Mouse (Mus musculus) intestine, embryonic 14.5 days (tissue): ENCODE measurements around the gene Nol10. TPM values are rescaled to one million over a fixed set of nuclear protein-coding genes. Genes with fewer than 3 reads are reported as not detected.

Experiments
- ATAC-seq: fragments of 200-750 bp; cut with Nextera tagmentation; replicated peaks from 2 replicates; pipeline ENCODE4 v1.8.0; 2017; ENCODE audit warnings: low read depth, moderate number of reproducible peaks, moderate TSS enrichment, moderate library complexity; ENCODE audit not compliant: low FRiP score, low TSS enrichment
- DNase-seq: peaks from one replicate; pipeline ENCODE4 v3.0.0-alpha.2; 2018; ENCODE audit warnings: low spot score
- H3K27ac ChIP-seq: fragments of 300-500 bp; sonication (generic); 2 replicates; pipeline ENCODE4 v1.5.1; 2014; ENCODE audit warnings: low read depth, mild to moderate bottlenecking, control low read depth
- H3K27me3 ChIP-seq: fragments of 300-500 bp; sonication (generic); replicated peaks from 2 replicates; pipeline ENCODE4 v1.6.1; 2014; ENCODE audit warnings: low read length, control low read depth; ENCODE audit not compliant: control insufficient read depth, insufficient read depth
- H3K36me3 ChIP-seq: fragments of 300-500 bp; sonication (generic); 2 replicates; pipeline ENCODE4 v1.6.1; 2014; ENCODE audit warnings: low read length, control low read depth; ENCODE audit not compliant: control insufficient read depth, insufficient read depth
- H3K4me1 ChIP-seq: fragments of 300-500 bp; sonication (generic); replicated peaks from 2 replicates; pipeline ENCODE4 v1.6.1; 2014; ENCODE audit warnings: low read length, control low read depth, mixed read lengths; ENCODE audit not compliant: control insufficient read depth, insufficient read depth
- H3K4me2 ChIP-seq: fragments of 300-500 bp; sonication (generic); 2 replicates; pipeline ENCODE4 v1.6.1; 2014; ENCODE audit warnings: low read length
- H3K4me3 ChIP-seq: fragments of 300-500 bp; sonication (generic); 2 replicates; pipeline ENCODE4 v1.5.1; 2014; ENCODE audit warnings: low read depth, low read length, control low read depth, mixed read lengths
- H3K9ac ChIP-seq: fragments of 300-500 bp; sonication (generic); 2 replicates; pipeline ENCODE4 v1.6.1; 2014; ENCODE audit warnings: mild to moderate bottlenecking, low read length
- H3K9me3 ChIP-seq: fragments of 300-500 bp; sonication (generic); 2 replicates; pipeline ENCODE4 v1.6.1; 2016; ENCODE audit warnings: low read length, control low read depth; ENCODE audit not compliant: control insufficient read depth
- WGBS: fragments of 180-500 bp; shearing (Covaris S2); extraction: QIAGEN DNeasy Blood & Tissue Kit; methylation state at CpG from one replicate; pipeline ENCODE4 v1.1.7; 2014; 5-methylcytosine and 5-hydroxymethylcytosine counted together
- polyA plus RNA-seq: library from polyadenylated mRNA; unstranded; fragments of >200 nt; fragmentation: Nextera tagmentation; extraction: Ambion mirVana; gene quantifications from 2 replicates; pipeline ENCODE4 v1.2.1, GENCODE M21; 2014

The Nol10 gene
- polyA plus RNA-seq, 1 experiment from 2014 or later, result 20.0 TPM

DNA sequence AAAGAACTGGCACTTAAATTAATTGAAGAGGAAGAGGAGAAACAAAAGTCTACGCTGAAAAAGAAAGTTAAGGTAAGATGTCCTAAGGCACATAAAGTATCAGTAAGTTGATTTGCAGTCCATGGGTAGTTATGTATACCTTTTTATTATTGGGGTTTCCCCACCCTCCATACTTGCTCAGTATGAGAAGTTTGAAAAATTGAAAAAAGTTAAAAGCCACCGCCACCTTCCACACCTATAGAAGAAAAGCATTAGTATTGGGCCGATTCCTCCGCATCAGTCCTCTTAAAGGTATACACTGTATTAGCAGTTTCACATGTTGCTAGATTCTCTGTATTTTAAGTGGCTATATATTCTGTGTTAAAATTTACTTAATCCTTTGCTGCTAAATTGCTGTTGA, 58.6 kb downstream of the Nol10 start:
- no peak for DNase-seq
- H3K9ac ChIP-seq, result no peak overlapping the region
- no peaks in the 10 kb centered on the region for H3K27me3 ChIP-seq
- no peaks in the 10 kb centered on the region for H3K4me1 ChIP-seq
- H3K36me3 ChIP-seq, result peaks cover 66% of the 10 kb centered on the region
- no peaks in the 10 kb centered on the region for H3K9me3 ChIP-seq
- H3K4me3 ChIP-seq, result no peak overlapping the region
- ATAC-seq, result no peak
- no peak overlapping the region for H3K4me2 ChIP-seq
- H3K27ac ChIP-seq, result no peak overlapping the region
- 93% methylated on average over 4 of the region's 4 CpGs for WGBS

DNA sequence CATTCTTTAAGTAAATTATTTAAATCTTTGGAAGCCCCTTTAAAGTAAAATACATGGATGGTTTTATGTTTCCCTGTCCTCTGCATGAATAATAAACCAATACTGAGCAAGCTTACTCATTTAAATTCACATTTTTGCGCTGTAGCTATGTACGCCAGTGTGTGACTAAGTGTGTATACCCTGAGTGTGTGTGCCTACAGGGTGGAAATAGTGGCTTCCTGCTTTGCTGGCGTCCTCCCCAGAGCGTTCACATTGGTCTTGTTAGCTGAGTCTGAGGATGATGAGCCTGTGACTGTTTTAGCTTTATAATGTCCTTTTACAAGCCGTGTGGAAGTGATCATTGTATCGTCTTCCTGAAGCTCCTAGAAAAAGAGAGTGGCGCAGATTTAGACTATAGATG, 60.1 kb downstream of the Nol10 start:
- Histone ChIP-seq H3K9me3 (no peaks in the 10 kb centered on the region), H3K36me3 (peaks cover 59% of the 10 kb centered on the region), H3K27me3 (no peaks in the 10 kb centered on the region), H3K4me1 (no peaks in the 10 kb centered on the region), H3K4me2 (no peak overlapping the region), H3K4me3 (no peak overlapping the region), H3K9ac (no peak overlapping the region), H3K27ac (no peak overlapping the region)
- no peak for ATAC-seq
- WGBS, result 96% methylated on average over 7 of the region's 7 CpGs
- no peak for DNase-seq

DNA sequence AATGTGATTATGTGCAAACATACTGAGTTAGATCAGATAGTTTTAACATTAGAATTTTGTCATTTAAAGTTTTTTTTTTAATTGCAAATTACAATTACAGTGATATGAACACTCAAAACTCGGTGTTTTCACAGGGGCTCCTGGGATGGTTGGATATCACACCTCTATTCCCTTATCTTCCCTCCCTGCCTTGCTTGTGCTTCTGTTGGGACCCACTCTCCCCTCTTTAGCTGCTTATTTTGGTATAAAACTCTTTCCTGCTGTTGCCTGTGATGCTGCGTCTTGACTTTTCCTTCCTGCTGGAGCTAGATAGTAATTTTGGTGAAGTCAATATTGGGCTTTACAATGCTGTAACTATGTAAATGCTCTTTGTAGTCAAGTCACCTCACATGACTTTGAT, 63.0 kb downstream of the Nol10 start:
- 76% methylated on average over 2 of the region's 2 CpGs for WGBS
- Histone ChIP-seq H3K9me3 (no peaks in the 10 kb centered on the region), H3K4me2 (no peak overlapping the region), H3K27me3 (no peaks in the 10 kb centered on the region), H3K4me1 (no peaks in the 10 kb centered on the region), H3K27ac (no peak overlapping the region), H3K36me3 (peaks cover 33% of the 10 kb centered on the region), H3K9ac (no peak overlapping the region), H3K4me3 (no peak overlapping the region)
- ATAC-seq (no peak), DNase-seq (no peak)

DNA sequence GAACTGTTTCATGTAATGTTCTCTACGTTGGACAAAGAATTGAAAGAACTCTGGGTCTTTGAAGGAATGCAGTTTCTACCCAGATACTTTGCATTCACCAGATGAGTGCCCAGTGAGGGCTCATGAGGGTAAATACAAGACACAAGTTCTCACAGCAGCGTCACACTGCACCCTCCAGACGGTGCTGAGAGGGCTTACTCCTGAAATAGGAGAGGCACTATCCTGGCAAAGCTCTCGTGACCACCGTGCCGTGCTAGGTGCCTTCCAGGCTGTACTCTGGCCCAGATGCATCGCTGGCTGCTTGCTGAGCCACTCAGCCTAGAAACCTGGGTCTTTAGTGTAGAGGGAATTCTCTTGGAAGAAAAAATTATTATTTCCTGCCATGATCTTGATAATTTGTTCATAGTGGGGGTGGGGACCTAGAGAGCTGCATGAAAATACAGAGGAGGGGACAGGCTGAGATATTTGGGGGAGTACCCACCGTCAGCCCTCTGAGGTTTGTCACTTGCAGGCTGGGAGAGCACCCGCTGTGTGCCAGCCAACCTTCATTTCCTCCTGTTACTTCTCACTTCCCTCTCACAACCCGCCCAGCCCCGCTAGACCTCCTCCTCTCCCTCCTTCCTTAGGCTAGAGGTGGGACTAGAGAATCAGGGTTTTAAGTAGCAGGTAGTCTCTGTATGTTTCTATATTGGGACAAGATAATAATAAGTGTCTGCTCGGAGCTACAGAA, 63.7 kb downstream of the Nol10 start:
- H3K9me3 ChIP-seq, result no peaks in the 10 kb centered on the region
- DNase-seq (no peak), ATAC-seq (no peak)
- no peak overlapping the region for H3K4me3 ChIP-seq
- no peak overlapping the region for H3K4me2 ChIP-seq
- H3K4me1 ChIP-seq, result no peaks in the 10 kb centered on the region
- H3K27me3 ChIP-seq, result no peaks in the 10 kb centered on the region
- WGBS, result 64% methylated on average over 12 of the region's 12 CpGs
- H3K36me3 ChIP-seq, result peaks cover 33% of the 10 kb centered on the region
- H3K9ac ChIP-seq, result no peak overlapping the region
- H3K27ac ChIP-seq, result no peak overlapping the region

DNA sequence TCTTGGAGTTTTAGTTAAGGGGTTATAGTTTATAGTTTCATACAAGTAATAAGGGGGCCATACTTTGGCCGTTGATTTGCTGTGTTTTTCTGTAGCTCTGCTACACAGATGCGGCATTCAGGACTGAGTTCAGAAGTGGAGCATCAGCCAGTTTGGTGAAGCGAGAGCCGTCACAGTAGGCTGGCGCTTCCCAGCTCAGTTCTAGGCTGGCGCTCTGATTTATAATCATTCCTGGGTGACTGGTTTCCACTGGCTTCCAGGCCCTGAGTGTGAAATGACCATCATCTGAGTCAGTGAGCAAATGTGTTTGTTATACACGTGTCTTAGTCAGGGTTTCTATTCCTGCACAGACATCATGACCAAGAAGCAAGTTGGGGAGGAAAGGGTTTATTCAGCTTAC, 66.5 kb downstream of the Nol10 start:
- H3K4me2 ChIP-seq, result no peak overlapping the region
- no peak overlapping the region for H3K9ac ChIP-seq
- ATAC-seq (no peak), DNase-seq (no peak)
- peaks cover 32% of the 10 kb centered on the region for H3K36me3 ChIP-seq
- no peaks in the 10 kb centered on the region for H3K9me3 ChIP-seq
- WGBS, result 87% methylated on average over 7 of the region's 7 CpGs
- H3K4me3 ChIP-seq, result no peak overlapping the region
- H3K4me1 ChIP-seq, result no peaks in the 10 kb centered on the region
- no peaks in the 10 kb centered on the region for H3K27me3 ChIP-seq
- no peak overlapping the region for H3K27ac ChIP-seq

DNA sequence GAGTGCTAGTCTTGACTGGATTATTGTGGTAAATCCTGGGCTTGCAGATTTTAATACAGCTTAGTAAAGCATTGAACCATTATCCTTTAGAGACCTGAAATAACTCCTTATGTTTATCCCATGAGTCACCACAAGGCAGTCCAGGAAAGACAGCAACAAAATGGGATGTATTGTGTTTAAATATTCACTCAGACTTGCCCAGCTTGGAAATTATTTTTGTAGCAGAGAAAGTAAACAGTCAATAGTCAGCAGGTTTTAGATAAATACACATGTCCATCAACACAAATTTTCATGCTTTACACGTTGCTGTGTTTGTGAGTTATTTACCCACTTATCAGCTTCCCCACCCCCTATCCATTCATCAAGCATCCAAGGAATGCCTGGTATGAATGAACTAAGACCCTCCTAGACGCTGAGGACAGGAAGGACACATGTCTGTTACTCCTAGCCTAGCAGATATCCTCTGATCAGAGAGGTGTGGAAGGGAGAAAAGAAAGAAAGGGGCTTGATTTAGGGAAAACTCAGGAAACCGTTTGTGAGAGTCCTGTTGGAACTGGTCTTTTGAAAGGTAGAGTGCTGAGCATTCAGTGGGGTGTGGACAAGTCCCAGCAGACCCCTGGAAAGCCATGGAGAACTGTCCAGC, 72.0 kb downstream of the Nol10 start:
- no peak for DNase-seq
- WGBS, result 20% methylated on average over 3 of the region's 3 CpGs
- peaks cover 61% of the 10 kb centered on the region for H3K36me3 ChIP-seq

DNA sequence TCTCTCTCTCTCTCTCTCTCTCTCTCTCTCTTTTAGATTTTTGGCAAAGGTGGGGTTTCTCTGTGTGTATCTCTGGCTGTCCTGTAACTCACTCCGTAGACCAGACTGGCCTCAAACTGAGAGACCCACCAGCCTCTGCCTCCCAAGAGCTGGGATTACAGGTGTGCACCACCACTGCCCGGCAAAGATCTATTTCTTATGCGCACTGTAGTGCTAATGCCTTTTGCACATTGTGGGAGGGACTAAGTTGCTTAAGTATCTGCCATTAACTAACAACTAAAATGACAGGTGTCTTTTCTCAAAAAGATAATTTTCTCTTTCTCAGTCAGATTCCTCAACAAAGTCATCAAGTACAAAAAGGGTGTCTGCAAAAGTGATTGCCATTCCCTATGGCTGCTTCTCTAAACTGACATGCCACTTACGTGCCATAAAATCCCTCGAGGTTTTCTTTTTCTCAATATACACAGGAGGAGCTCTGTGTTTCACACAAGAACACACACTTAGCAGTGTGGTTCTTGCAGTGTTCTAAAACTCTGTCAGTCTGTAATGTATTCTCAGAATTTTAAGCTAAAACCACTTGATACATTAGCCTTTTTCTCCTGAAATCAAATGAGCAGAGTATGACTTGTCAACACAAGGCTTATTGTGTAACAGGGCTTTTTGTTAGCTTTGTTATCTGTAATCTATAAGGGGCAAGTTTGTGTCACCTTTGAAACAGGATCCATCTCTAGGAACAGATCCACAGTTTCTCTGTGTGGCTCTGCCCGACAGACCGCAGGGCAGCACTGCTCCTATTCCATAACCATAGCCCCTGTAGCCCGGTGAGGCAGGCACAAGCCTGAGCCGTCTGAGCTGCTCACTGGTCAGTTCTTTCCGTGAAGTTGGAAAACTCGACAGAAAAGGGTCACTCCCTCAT, 77.3 kb downstream of the Nol10 start:
- no peak overlapping the region for H3K4me3 ChIP-seq
- H3K9ac ChIP-seq, result no peak overlapping the region
- no peak overlapping the region for H3K27ac ChIP-seq
- no peaks in the 10 kb centered on the region for H3K27me3 ChIP-seq
- H3K9me3 ChIP-seq, result no peaks in the 10 kb centered on the region
- ATAC-seq (no peak), DNase-seq (no peak)
- peaks cover 67% of the 10 kb centered on the region for H3K36me3 ChIP-seq
- H3K4me2 ChIP-seq, result no peak overlapping the region
- no peaks in the 10 kb centered on the region for H3K4me1 ChIP-seq
- 69% methylated on average over 11 of the region's 11 CpGs for WGBS

More for the DNA sequence above, 72.0 kb downstream of the Nol10 start:
- H3K9ac ChIP-seq, result no peak overlapping the region
- H3K27ac ChIP-seq, result no peak overlapping the region
- H3K4me3 ChIP-seq, result no peak overlapping the region
- no peaks in the 10 kb centered on the region for H3K9me3 ChIP-seq
- H3K4me1 ChIP-seq, result no peaks in the 10 kb centered on the region
- no peak for ATAC-seq
- H3K27me3 ChIP-seq, result no peaks in the 10 kb centered on the region
- no peak overlapping the region for H3K4me2 ChIP-seq

DNA sequence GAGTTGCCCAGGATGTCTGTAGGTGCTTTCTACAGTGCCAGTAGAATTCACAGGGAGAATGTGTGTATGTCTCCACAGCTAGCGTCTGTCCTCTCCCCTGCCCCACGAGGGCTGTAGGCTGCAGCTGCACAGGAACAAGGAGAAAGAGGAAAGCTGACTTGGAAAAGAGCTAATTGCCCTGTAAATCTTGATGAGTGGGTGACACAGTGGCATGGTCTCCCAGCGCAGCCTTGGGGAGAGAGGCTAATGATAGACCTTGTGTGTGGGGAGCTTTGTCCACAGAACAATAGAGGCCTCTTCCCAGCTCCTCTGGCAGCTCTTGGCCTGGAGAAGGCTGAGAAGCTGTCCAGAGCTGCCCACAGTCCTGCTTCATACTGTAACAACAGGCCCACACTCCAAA, 78.5 kb downstream of the Nol10 start:
- ATAC-seq, result no peak

More for the DNA sequence above, 78.5 kb downstream of the Nol10 start:
- WGBS, result 63% methylated on average over 3 of the region's 3 CpGs
- H3K9me3 ChIP-seq, result no peaks in the 10 kb centered on the region
- H3K4me2 ChIP-seq, result no peak overlapping the region
- no peak overlapping the region for H3K27ac ChIP-seq
- H3K27me3 ChIP-seq, result no peaks in the 10 kb centered on the region
- no peak overlapping the region for H3K9ac ChIP-seq
- H3K36me3 ChIP-seq, result peaks cover 71% of the 10 kb centered on the region
- DNase-seq, result no peak
- no peak overlapping the region for H3K4me3 ChIP-seq
- H3K4me1 ChIP-seq, result no peaks in the 10 kb centered on the region
